Mouse (Mus musculus): ENCODE data around the gene Ddx47.

GRCm38 (mm10) chr6:135019564-135019963 is 8.2 kb downstream of the Ddx47 start:
- TF ChIP-seq CTCF (IDR thresholded peaks at IDR 0.05; ENCODE audit: control insufficient read depth, insufficient read depth, insufficient replicate concordance, low read depth, low read length) (no peak), POLR2A (IDR thresholded peaks at IDR 0.05; ENCODE audit: control insufficient read depth, low read depth, low read length) (no peak)

All from testis, adult 2 months (tissue).